Mouse (Mus musculus) bone marrow, adult 2 months (tissue): ENCODE results near the gene Kctd18. TPM values are rescaled to one million over a fixed set of nuclear protein-coding genes. Genes with fewer than 3 reads are reported as not detected.
A peak's percentile ranks its signal among the peaks of the same experiment; 100 is the strongest.
"Not testable (repeated sequence)": the region's sequence is repeated elsewhere in the genome, so short reads cannot be mapped to it uniquely, and the experiment has no call there.

Experiments
- H3K27ac ChIP-seq: fragments of 200-500 bp; 2 replicates; pipeline ENCODE4 v1.5.1; 2012; ENCODE audit warnings: low read depth, mild to moderate bottlenecking, control low read depth, inconsistent platforms, low read length; ENCODE audit not compliant: control insufficient read depth, poor library complexity, insufficient read depth
- H3K4me1 ChIP-seq: fragments of 200-500 bp; 2 replicates; pipeline ENCODE4 v1.6.1; 2011; ENCODE audit warnings: low read length; ENCODE audit not compliant: control insufficient read depth, insufficient read depth
- H3K4me3 ChIP-seq: fragments of 200-500 bp; replicated peaks from 2 replicates; pipeline ENCODE3; 2011; ENCODE audit warnings: mild to moderate bottlenecking, low read depth, low read length, control low read depth; ENCODE audit not compliant: control insufficient read depth
- CTCF ChIP-seq: fragments of 200-500 bp; IDR thresholded peaks from 2 replicates; pipeline ENCODE4 v1.5.1; 2011; ENCODE audit warnings: low read length, control low read depth; ENCODE audit not compliant: control insufficient read depth, insufficient read depth
- POLR2A ChIP-seq: fragments of 200-500 bp; IDR thresholded peaks from 2 replicates; pipeline ENCODE4 v1.6.1; 2011; ENCODE audit warnings: low read depth, mild to moderate bottlenecking, control low read depth, low read length, borderline replicate concordance; ENCODE audit not compliant: control insufficient read depth
- WGBS: fragments of 180-500 bp; shearing (Covaris S2); methylation state at CpG from one replicate; pipeline ENCODE4 v1.1.7; 2018; 5-methylcytosine and 5-hydroxymethylcytosine counted together
- polyA plus RNA-seq: library from polyadenylated mRNA; stranded (reverse); fragments of >200 nt; gene quantifications from 2 replicates; pipeline ENCODE4 v1.2.4, GENCODE M21; 2011; ENCODE audit warnings: low replicate concordance; ENCODE audit not compliant: missing spikeins, insufficient read depth, insufficient read length

The Kctd18 gene
- polyA plus RNA-seq, 1 experiment: 8.8 TPM

- Histone ChIP-seq H3K27ac (no peak overlapping the region), H3K4me3 (no peak overlapping the region), H3K4me1 (no peaks in the 10 kb centered on the region)
- TF ChIP-seq POLR2A (no peak), CTCF (no peak)
- 84% methylated on average over 5 of the region's 5 CpGs for WGBS
Measured at GRCm38 (mm10) chr1:58049126-58049525, 30.4 kb upstream of the Kctd18 start.

DNA sequence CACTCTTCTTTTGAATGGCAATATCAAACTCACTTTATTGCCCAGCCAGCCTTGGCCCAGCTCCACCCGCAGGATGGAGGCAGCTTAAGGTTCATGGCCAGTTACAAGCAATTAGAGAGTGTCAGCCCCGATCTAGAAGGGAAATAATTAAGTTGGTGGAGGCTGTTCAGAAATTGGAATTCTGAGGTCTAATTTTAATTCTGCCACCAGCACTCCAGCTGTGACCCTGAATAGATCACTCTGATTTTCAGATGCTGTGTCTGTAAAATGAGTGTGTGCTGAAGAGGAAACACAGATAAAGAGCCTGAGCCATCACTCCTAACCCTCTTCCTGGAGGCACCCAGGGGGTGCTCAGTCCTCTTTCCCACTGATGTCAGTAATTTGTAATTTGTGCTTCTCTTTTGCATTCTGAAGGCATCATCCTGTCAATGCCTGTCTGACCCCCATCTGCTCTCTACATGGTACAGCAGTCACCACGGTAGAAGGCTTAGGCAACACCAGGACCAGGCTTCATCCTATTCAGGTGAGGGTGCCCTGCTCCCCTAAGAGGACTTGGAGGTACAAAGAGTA lies 28.1 kb upstream of the Kctd18 start:
- no peaks in the 10 kb centered on the region for H3K4me1 ChIP-seq
- no peak overlapping the region for H3K4me3 ChIP-seq
- no peak overlapping the region for H3K27ac ChIP-seq
- 75% methylated on average over 3 of the region's 3 CpGs for WGBS
- TF ChIP-seq POLR2A (no peak), CTCF (no peak)

DNA sequence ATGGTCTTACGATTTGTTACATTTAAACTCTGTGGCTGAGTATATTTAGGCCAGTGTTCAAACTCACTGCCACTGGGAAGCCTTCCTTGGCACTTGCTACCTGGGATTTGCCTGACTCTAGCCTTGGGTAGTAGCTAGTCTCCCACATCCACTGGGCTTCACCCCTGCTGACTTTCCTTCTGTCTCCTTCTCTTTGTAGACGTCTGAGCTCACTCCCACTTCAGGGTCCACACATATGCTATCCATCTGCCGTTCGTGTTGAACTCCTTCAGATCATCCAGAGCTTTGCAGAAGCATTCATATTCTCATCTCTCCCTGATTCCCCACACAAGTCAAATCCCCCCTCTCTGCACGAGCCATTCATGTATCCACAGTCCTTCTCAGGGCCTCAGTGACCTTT lies 26.8 kb upstream of the Kctd18 start:
- H3K4me3 ChIP-seq: no peak overlapping the region
- 78% methylated on average over 5 of the region's 5 CpGs for WGBS
- H3K27ac ChIP-seq: no peak overlapping the region
- no peaks in the 10 kb centered on the region for H3K4me1 ChIP-seq
- no peak for TF ChIP-seq CTCF
- TF ChIP-seq POLR2A: no peak

DNA sequence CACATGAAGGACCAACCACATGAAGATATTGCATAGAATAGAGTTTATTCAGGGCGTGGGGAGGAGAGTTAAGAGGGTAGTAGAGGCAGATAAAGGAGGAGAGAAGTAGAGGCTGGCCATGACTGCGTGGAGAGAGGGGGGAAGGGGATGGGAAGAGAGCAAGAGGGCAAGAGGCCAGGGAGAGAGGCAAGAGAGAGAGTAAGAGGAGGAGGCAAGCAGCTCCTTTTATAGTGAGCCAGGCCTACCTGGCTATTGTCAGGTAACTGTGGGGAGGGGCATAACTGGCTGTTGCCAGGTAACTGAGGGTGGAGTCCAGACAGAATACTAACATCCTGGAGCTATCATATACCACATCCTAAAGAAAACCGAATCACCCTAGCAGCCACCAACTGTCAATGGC lies 26.3 kb upstream of the Kctd18 start:
- no peak overlapping the region for H3K27ac ChIP-seq
- no peak for TF ChIP-seq CTCF
- TF ChIP-seq POLR2A: no peak
- WGBS: 61% methylated on average over 3 of the region's 3 CpGs
- no peaks in the 10 kb centered on the region for H3K4me1 ChIP-seq
- H3K4me3 ChIP-seq: no peak overlapping the region

DNA sequence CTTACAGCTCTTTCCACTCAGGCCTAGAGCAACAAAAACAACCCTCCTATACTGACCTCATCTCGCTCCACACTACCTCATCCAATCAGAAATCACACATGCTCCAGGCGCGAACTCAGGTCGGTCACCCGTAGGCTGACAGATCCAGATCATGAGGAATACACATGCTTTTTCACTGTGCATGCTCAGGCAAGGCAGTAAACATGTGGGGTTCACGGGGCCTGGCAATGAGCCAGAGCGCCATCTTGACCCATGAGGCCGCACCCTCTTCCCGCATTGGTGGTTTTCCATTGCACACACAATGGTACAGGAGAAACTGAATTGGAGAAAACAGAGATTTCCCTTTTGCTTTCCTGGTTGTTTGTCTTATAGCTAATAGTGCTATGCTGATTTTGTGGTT lies 18.6 kb upstream of the Kctd18 start:
- H3K27ac ChIP-seq, H3K4me3 ChIP-seq, H3K4me1 ChIP-seq: not testable (repeated sequence)
- 88% methylated on average over 9 of the region's 9 CpGs for WGBS

DNA sequence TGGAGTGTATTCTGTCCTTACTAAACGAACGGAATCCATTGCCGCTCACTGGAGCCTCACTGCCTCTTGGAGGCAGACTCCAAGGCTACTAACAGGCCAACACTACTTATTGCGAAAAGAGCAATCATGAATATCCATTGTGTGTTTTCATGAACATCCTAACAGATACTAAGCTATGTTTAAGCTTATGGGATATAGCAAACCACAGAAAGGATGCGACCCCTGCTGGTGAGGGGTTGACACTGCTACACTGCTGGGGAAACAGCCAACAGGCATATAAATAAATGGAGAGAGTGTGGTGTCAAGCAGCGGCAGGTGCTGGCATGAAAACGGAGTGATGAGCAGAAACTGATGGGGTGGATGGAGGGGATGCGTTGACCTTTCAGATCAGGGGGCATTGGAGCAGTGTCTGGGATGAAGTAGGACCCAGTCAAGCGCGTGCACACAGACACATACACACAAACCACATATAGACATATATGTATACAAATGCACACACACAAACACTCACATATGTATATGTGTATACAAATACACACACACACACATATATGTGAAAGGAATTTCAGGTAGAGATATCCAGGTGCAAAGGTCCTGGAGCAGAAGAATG lies 12.5 kb upstream of the Kctd18 start:
- TF ChIP-seq CTCF: peak; percentile 82
- TF ChIP-seq POLR2A: no peak
- Histone ChIP-seq H3K4me3 (no peak overlapping the region), H3K27ac (no peak overlapping the region), H3K4me1 (no peaks in the 10 kb centered on the region; the same call in 1 of the 2 replicates)
- 64% methylated on average over 10 of the region's 10 CpGs for WGBS

DNA sequence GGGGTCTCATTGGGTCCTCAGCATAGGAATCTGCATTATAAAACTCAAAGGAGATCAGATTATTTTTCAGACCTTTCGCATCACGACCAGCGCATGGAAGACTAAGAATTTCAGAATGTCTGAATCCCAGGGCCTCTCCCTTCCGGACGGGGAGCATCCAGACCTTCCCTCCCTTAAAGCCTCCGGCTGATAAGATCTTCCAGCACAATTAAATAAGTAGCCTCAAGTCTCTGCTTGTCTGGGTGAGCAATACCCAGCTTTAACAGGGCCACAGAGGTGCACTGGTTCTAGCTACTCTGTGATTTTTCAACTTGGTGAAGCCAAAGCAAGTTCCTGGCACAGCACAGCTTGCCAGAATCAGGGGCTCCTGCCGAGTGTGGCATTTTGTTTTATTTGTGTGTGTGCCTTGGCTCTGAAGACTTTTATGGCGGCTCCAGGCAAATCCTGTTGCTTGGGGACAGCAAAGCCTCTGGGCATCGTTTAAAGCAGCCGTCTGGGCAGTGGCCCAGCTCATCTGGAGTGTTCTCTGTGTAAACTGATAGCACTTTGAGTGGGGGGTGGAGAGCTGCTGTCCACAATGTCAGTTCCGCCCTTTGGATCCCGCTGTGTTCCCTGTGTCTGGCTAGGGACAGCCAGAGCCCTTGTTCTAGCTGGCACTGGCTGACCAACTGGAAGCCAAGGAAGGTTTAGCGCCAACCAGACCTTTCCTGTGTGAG lies 11.6 kb upstream of the Kctd18 start:
- Histone ChIP-seq H3K27ac (no peak overlapping the region), H3K4me1 (no peaks in the 10 kb centered on the region; the same call in 1 of the 2 replicates), H3K4me3 (no peak overlapping the region)
- 41% methylated on average over 13 of the region's 13 CpGs for WGBS
- no peak for TF ChIP-seq POLR2A
- TF ChIP-seq CTCF: no peak

DNA sequence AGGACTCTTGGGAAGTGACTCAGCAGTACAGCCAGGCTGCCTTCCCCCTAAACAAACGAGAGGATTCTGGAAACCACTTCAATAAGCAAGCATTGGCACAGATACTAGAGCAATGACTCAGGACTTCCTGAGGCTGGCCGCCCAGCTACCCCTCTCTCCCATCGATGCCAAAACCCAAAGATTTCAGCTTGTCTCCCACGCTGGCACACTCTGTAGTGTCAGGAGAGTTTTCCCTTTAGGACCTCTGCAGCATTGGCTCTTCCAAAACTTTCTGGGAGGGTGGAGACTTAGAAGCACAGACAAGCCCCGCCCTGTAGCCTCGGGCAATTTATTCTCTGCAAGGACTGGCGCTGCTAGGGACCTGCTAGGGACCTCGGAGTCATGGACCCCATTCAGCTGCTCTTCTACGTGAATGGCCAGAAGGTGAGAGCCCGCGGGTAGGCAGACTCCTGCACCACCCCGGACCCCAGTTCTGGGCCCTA lies 10.9 kb upstream of the Kctd18 start, which contains the start of gene Aox1:
Gene Aox1, plus strand, starts transcription at position 296 of the 482 bp plus-strand sequence.
- no peak within 1 kb of the TSS for H3K27ac ChIP-seq
- peak within 1 kb of the TSS; percentile 35 for H3K4me3 ChIP-seq
- TF ChIP-seq CTCF (no peak), POLR2A (no peak)
- WGBS: 4% methylated on average over 12 of the region's 12 CpGs
- no peaks in the 10 kb centered on the region; the same call in 1 of the 2 replicates for H3K4me1 ChIP-seq

DNA sequence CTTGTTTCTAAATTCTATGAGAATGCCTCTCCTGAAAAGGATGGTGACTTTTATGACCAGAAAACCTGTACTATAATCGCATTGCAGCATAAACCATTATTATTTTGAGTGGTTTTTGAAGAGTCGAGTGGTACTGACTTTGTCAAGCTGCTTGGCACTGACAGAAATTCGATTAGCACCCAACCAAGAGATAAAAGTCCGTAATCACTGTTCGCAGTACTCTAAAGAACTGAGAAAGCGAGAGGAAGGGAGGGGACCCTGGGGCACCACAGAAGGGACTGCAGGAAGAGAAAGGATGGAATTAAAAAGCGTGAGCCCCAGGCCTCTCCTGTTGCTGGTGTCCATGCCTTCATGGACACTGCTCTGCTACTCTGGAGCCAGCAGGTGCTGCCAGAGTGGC lies 9.0 kb upstream of the Kctd18 start:
- 58% methylated on average over 7 of the region's 7 CpGs for WGBS
- Histone ChIP-seq H3K27ac (no peak overlapping the region), H3K4me3 (no peak overlapping the region), H3K4me1 (no peaks in the 10 kb centered on the region; the same call in 1 of the 2 replicates)
- TF ChIP-seq CTCF: no peak
- no peak for TF ChIP-seq POLR2A

GRCm38 (mm10) chr1:58006388-58006787 lies 12.4 kb downstream of the Kctd18 start:
- 86% methylated on average over 7 of the region's 7 CpGs for WGBS
- H3K4me3 ChIP-seq, H3K4me1 ChIP-seq: not testable (repeated sequence)

More at GRCm38 (mm10) chr1:58006388-58006787, 12.4 kb downstream of the Kctd18 start:
- H3K27ac ChIP-seq: not testable (repeated sequence)
